Mouse (Mus musculus) urinary bladder, postnatal 14 days (tissue): Measurements from ENCODE around the gene Krt28.

Experiments
- DNase-seq: peaks from one replicate; pipeline ENCODE4 v3.0.0; 2021; ENCODE audit warnings: low spot score

Krt28 gene

GRCm38 (mm10) chr11:99374803-99375202 lies at the start of gene Krt28:
Gene Krt28 (minus strand): TSS chr11:99374903.
- DNase-seq, result no peak

- no peak for DNase-seq
Measured at GRCm38 (mm10) chr11:99422159-99422558, 47.5 kb upstream of the Krt28 start, which contains the start of gene Krt12. Gene Krt12 (minus strand): TSS chr11:99422259.

- no peak for DNase-seq
Measured at GRCm38 (mm10) chr11:99420586-99420985, 45.9 kb upstream of the Krt28 start.

GRCm38 (mm10) chr11:99417819-99418218 lies 43.1 kb upstream of the Krt28 start:
- DNase-seq, result no peak

- DNase-seq, result no peak
Measured at GRCm38 (mm10) chr11:99416902-99417301, 42.2 kb upstream of the Krt28 start.

GRCm38 (mm10) chr11:99414463-99415147 lies 39.9 kb upstream of the Krt28 start:
- DNase-seq, result no peak

- DNase-seq, result peak; percentile 60
Measured at GRCm38 (mm10) chr11:99413247-99413646, 38.5 kb upstream of the Krt28 start.

- DNase-seq, result no peak
Measured at GRCm38 (mm10) chr11:99406186-99406585, 31.5 kb upstream of the Krt28 start.

- DNase-seq, result no peak
Measured at GRCm38 (mm10) chr11:99399956-99400549, 25.4 kb upstream of the Krt28 start.

GRCm38 (mm10) chr11:99398832-99399231 lies 24.1 kb upstream of the Krt28 start:
- no peak for DNase-seq

- DNase-seq, result no peak
Measured at GRCm38 (mm10) chr11:99398084-99398483, 23.4 kb upstream of the Krt28 start.

- DNase-seq, result no peak
Measured at GRCm38 (mm10) chr11:99396661-99397060, 22.0 kb upstream of the Krt28 start.

GRCm38 (mm10) chr11:99396034-99396433 lies 21.3 kb upstream of the Krt28 start:
- no peak for DNase-seq

GRCm38 (mm10) chr11:99392492-99392891 lies 17.8 kb upstream of the Krt28 start:
- no peak for DNase-seq

- no peak for DNase-seq
Measured at GRCm38 (mm10) chr11:99391375-99391774, 16.7 kb upstream of the Krt28 start.

GRCm38 (mm10) chr11:99390866-99391265 lies 16.2 kb upstream of the Krt28 start:
- DNase-seq, result peak; percentile 16

GRCm38 (mm10) chr11:99389264-99389663 lies 14.6 kb upstream of the Krt28 start, which contains the start of gene Krt10:
Gene Krt10 (minus strand): TSS chr11:99389364.
- no peak for DNase-seq

GRCm38 (mm10) chr11:99388661-99389060 lies 14.0 kb upstream of the Krt28 start:
- DNase-seq, result no peak

GRCm38 (mm10) chr11:99385813-99386721 lies 11.4 kb upstream of the Krt28 start:
- DNase-seq, result peak; percentile 91

GRCm38 (mm10) chr11:99379568-99379967 lies 4.9 kb upstream of the Krt28 start:
- peak; percentile 76 for DNase-seq

GRCm38 (mm10) chr11:99369853-99370451 lies 4.8 kb downstream of the Krt28 start:
- no peak for DNase-seq

- no peak for DNase-seq
Measured at GRCm38 (mm10) chr11:99369229-99369628, 5.5 kb downstream of the Krt28 start.
